Mouse (Mus musculus) CH12.LX (cell line): ENCODE measurements around the gene Smoc1. TPM values are rescaled to one million over a fixed set of nuclear protein-coding genes. Genes with fewer than 3 reads are reported as not detected.

ENCODE experiments used
- DNase-seq: peaks from one replicate; pipeline ENCODE4 v3.0.0-alpha.2; 2013; ENCODE audit errors: extremely low read depth
- H3K27ac ChIP-seq: 2 replicates; pipeline ENCODE4 v1.5.1; 2012; ENCODE audit warnings: low read depth, mild to moderate bottlenecking, control low read depth, moderate library complexity; ENCODE audit not compliant: insufficient read depth
- H3K27me3 ChIP-seq: replicated peaks from 2 replicates; pipeline ENCODE3; 2012; ENCODE audit warnings: inconsistent platforms
- H3K36me3 ChIP-seq, 2 experiments: replicated peaks in 1 of 2; 2 replicates each; pipeline versions ENCODE3 to v1.6.1; 2012; ENCODE audit warnings: inconsistent platforms in 1 of 2, low read length in 1 of 2, mild to moderate bottlenecking in 1 of 2, mixed read lengths in 1 of 2, moderate library complexity in 1 of 2; ENCODE audit not compliant: control insufficient read depth in 1 of 2, insufficient read depth in 1 of 2
- H3K4me1 ChIP-seq, 2 experiments: 2 replicates each; pipeline ENCODE4 v1.6.1; 2012; ENCODE audit warnings: inconsistent platforms in 1 of 2, moderate library complexity in 1 of 2; ENCODE audit not compliant: insufficient read depth in 2 of 2, control insufficient read depth in 1 of 2
- H3K4me2 ChIP-seq: 2 replicates; pipeline ENCODE4 v1.6.1; 2012; ENCODE audit warnings: low read depth, mild to moderate bottlenecking, control low read depth; ENCODE audit not compliant: poor library complexity, insufficient read depth, severe bottlenecking
- H3K4me3 ChIP-seq, 3 experiments: fragments of 150-350 bp in 1 of 3; sonication (generic) in 1 of 3; replicated peaks in 1 of 3; 2 replicates each; pipeline versions ENCODE3 to v1.5.1; 2011 to 2012; ENCODE audit warnings: low read depth in 2 of 3, low read length in 2 of 3, mild to moderate bottlenecking in 2 of 3, moderate library complexity in 2 of 3, control low read depth in 1 of 3, improper control_type of control experiment in 1 of 3, inconsistent platforms in 1 of 3, mixed read lengths in 1 of 3; ENCODE audit not compliant: poor library complexity in 1 of 3
- H3K79me2 ChIP-seq: replicated peaks from 2 replicates; pipeline ENCODE4 v1.6.1; 2012; ENCODE audit warnings: mild to moderate bottlenecking, moderate library complexity; ENCODE audit not compliant: control insufficient read depth, poor library complexity, insufficient read depth, severe bottlenecking; ENCODE audit errors: extremely low read depth
- H3K9ac ChIP-seq: 2 replicates; pipeline ENCODE4 v1.6.1; 2012; ENCODE audit warnings: low read depth, mild to moderate bottlenecking, control low read depth, moderate library complexity; ENCODE audit not compliant: insufficient read depth
- H3K9me3 ChIP-seq: replicated peaks from 2 replicates; pipeline ENCODE3; 2012; ENCODE audit warnings: low read length, inconsistent platforms, mixed read lengths
- BHLHE40 ChIP-seq: IDR thresholded peaks from 2 replicates; pipeline ENCODE4 v1.6.1; 2011; ENCODE audit warnings: mild to moderate bottlenecking, low read depth, low read length, improper control_type of control experiment
- CHD2 ChIP-seq: IDR thresholded peaks from 2 replicates; pipeline ENCODE4 v1.6.1; 2011; ENCODE audit warnings: low read length, improper control_type of control experiment
- CTCF ChIP-seq, 2 experiments: IDR thresholded peaks in 1 of 2; conservative IDR thresholded peaks in 1 of 2; 2 replicates each; pipeline ENCODE4 v1.5.1; 2011 to 2012; ENCODE audit warnings: low read depth in 2 of 2, low read length in 2 of 2, improper control_type of control experiment in 1 of 2, inconsistent platforms in 1 of 2, mild to moderate bottlenecking in 1 of 2, moderate library complexity in 1 of 2
- E2F4 ChIP-seq: IDR thresholded peaks from 2 replicates; pipeline ENCODE4 v1.6.1; 2011; ENCODE audit warnings: low read depth, low read length, improper control_type of control experiment; ENCODE audit not compliant: insufficient replicate concordance
- ELF1 ChIP-seq: IDR thresholded peaks from 2 replicates; pipeline ENCODE4 v1.6.1; 2014; ENCODE audit warnings: low read depth, mild to moderate bottlenecking, inconsistent platforms, low read length, improper control_type of control experiment
- EP300 ChIP-seq: IDR thresholded peaks from 2 replicates; pipeline ENCODE4 v1.6.1; 2011; ENCODE audit warnings: low read length, improper control_type of control experiment
- ETS1 ChIP-seq: conservative IDR thresholded peaks from 2 replicates; pipeline ENCODE4 v1.6.1; 2012; ENCODE audit warnings: low read depth, mild to moderate bottlenecking, inconsistent platforms, low read length, improper control_type of control experiment, moderate library complexity
- GABPA ChIP-seq: IDR thresholded peaks from 2 replicates; pipeline ENCODE4 v1.6.1; 2012; ENCODE audit warnings: low read depth, low read length, improper control_type of control experiment, inconsistent platforms; ENCODE audit not compliant: insufficient replicate concordance
- HCFC1 ChIP-seq: IDR thresholded peaks from 2 replicates; pipeline ENCODE4 v1.6.1; 2012; ENCODE audit warnings: low read depth, mild to moderate bottlenecking, inconsistent platforms, low read length, improper control_type of control experiment
- IRF4 ChIP-seq: IDR thresholded peaks from 2 replicates; pipeline ENCODE4 v1.6.1; 2014; ENCODE audit warnings: low read depth, mild to moderate bottlenecking, inconsistent platforms, low read length, improper control_type of control experiment
- JUN ChIP-seq: IDR thresholded peaks from 2 replicates; pipeline ENCODE4 v1.6.1; 2011; ENCODE audit warnings: low read depth, mild to moderate bottlenecking, low read length, improper control_type of control experiment, moderate library complexity; ENCODE audit not compliant: insufficient read depth
- JUND ChIP-seq: conservative IDR thresholded peaks from 2 replicates; pipeline ENCODE4 v1.6.1; 2011; ENCODE audit warnings: low read depth, low read length, improper control_type of control experiment
- KAT2A ChIP-seq: IDR thresholded peaks from 2 replicates; pipeline ENCODE4 v1.6.1; 2012; ENCODE audit warnings: low read length, improper control_type of control experiment, inconsistent platforms; ENCODE audit not compliant: insufficient replicate concordance
- MAZ ChIP-seq: IDR thresholded peaks from 2 replicates; pipeline ENCODE4 v1.6.1; 2012; ENCODE audit warnings: low read depth, mild to moderate bottlenecking, inconsistent platforms, low read length, improper control_type of control experiment, moderate library complexity
- POLR2A ChIP-seq: IDR thresholded peaks from 2 replicates; pipeline ENCODE4 v1.6.1; 2011; ENCODE audit warnings: low read depth, mild to moderate bottlenecking, improper control_type of control experiment, low read length
- POLR2AphosphoS2 ChIP-seq: IDR thresholded peaks from 2 replicates; pipeline ENCODE4 v1.6.1; 2011; ENCODE audit warnings: low read depth, low read length, improper control_type of control experiment
- RCOR1 ChIP-seq: conservative IDR thresholded peaks from 2 replicates; pipeline ENCODE4 v1.6.1; 2012; ENCODE audit warnings: low read depth, mild to moderate bottlenecking, inconsistent platforms, low read length, improper control_type of control experiment
- TBP ChIP-seq: conservative IDR thresholded peaks from 2 replicates; pipeline ENCODE4 v1.6.1; 2011; ENCODE audit warnings: low read depth, low read length, improper control_type of control experiment
- TCF12 ChIP-seq: IDR thresholded peaks from 2 replicates; pipeline ENCODE4 v1.6.1; 2014; ENCODE audit warnings: low read depth, mild to moderate bottlenecking, inconsistent platforms, low read length, improper control_type of control experiment
- UBTF ChIP-seq: IDR thresholded peaks from 2 replicates; pipeline ENCODE4 v1.6.1; 2012; ENCODE audit warnings: low read depth, mild to moderate bottlenecking, inconsistent platforms, low read length, improper control_type of control experiment, moderate library complexity
- USF1 ChIP-seq: IDR thresholded peaks from 2 replicates; pipeline ENCODE4 v1.6.1; 2014; ENCODE audit warnings: low read depth, mild to moderate bottlenecking, inconsistent platforms, low read length, improper control_type of control experiment
- USF2 ChIP-seq: conservative IDR thresholded peaks from 2 replicates; pipeline ENCODE4 v1.6.1; 2011; ENCODE audit warnings: low read depth, low read length, improper control_type of control experiment
- ZKSCAN1 ChIP-seq: IDR thresholded peaks from 2 replicates; pipeline ENCODE4 v1.6.1; 2012; ENCODE audit warnings: low read depth, inconsistent platforms, low read length, improper control_type of control experiment, borderline replicate concordance
- ZMIZ1 ChIP-seq: IDR thresholded peaks from 2 replicates; pipeline ENCODE4 v1.6.1; 2012; ENCODE audit warnings: low read depth, mild to moderate bottlenecking, inconsistent platforms, low read length, improper control_type of control experiment
- ZNF384 ChIP-seq: IDR thresholded peaks from 2 replicates; pipeline ENCODE4 v1.6.1; 2012; ENCODE audit warnings: low read depth, low read length, improper control_type of control experiment, inconsistent platforms
- dilution Hi-C: fragments of 300-500 bp; cut with MboI; formaldehyde crosslinking; loops from 2 replicates; pipeline ENCODE4 v1.14.3; 2020; ENCODE audit warnings: low sequenced_read_pairs; ENCODE audit not compliant: extremely low pct_unique_long_range_greater_than_20kb, extremely low pct_ligation_motif_present
- in situ Hi-C: fragments of 300-500 bp; cut with MboI; formaldehyde crosslinking; loops from 3 replicates; pipeline ENCODE4 v1.14.3; 2019; ENCODE audit warnings: low sequenced_read_pairs, low pct_ligation_motif_present, low pct_unique_long_range_greater_than_20kb, mixed read lengths
- polyA plus RNA-seq: library from polyadenylated mRNA; unstranded; fragments of >175 nt; gene quantifications from 2 replicates; pipeline ENCODE4 v1.2.1, GENCODE M21; 2012; ENCODE audit warnings: low read depth; ENCODE audit not compliant: insufficient read length
- total RNA-seq, 2 experiments: library from RNA; depleted of rRNA; stranded (reverse); fragments of 300-350 nt in 1 of 2; fragments of >200 nt in 1 of 2; gene quantifications; 2 replicates each; pipeline ENCODE4 v1.2.3; 2012 to 2014

Smoc1 gene
- total and polyA plus RNA-seq, 3 experiments, result 11.0 to 23.0 (median 11.6) TPM

DNA sequence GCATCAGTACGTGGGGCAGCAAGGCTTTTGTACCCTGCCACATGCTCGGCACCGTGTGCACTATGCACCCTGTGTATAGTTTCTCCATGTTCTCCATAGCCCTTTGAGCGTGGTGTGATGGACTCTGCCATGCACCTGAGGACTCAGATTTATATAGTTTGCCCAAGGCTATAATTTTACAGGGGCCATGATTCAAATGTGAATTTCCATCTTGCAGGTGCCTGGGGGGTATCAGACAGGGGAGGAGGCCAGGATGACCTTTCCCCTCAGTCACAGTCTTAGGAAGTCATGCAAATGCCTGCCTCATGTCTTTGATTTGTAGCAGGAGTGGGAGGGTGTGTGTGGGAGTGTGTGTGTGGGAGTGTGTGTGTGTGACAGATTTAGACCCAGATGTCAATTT lies 29.0 kb upstream of the Smoc1 start:
- Histone ChIP-seq H3K27ac (no peak overlapping the region), H3K4me2 (no peak overlapping the region), H3K79me2 (no peaks in the 10 kb centered on the region), H3K4me1 (peaks cover 9 to 47% of the 10 kb centered on the region in 2 experiments; a peak in 3 of 4 replicates), H3K27me3 (peaks cover 2% of the 10 kb centered on the region), H3K9me3 (peaks cover 9% of the 10 kb centered on the region), H3K9ac (no peak overlapping the region), H3K4me3 (no peak overlapping the region), H3K36me3 (no peaks in the 10 kb centered on the region)
- TF ChIP-seq JUND (no peak), ZNF384 (no peak), IRF4 (no peak), CTCF (conservative IDR thresholded peaks at IDR 0.05 in 1 of 2, IDR thresholded peaks at IDR 0.05 in 1 of 2; ENCODE audit: low read depth in 2 of 2, low read length in 2 of 2) (no peak), POLR2AphosphoS2 (no peak), TBP (no peak), KAT2A (no peak), JUN (no peak), RCOR1 (no peak), USF1 (no peak), ETS1 (no peak), BHLHE40 (no peak), ZKSCAN1 (no peak), USF2 (no peak), GABPA (no peak), POLR2A (no peak), CHD2 (no peak), E2F4 (no peak), ELF1 (no peak)
- in situ Hi-C loops, result loop anchor here (25.0 kb wide), 1 partner anchor 415 kb away; the partner anchor contains the start of gene Adam4
- DNase-seq, result no peak
- dilution Hi-C loops, result no loop called here

DNA sequence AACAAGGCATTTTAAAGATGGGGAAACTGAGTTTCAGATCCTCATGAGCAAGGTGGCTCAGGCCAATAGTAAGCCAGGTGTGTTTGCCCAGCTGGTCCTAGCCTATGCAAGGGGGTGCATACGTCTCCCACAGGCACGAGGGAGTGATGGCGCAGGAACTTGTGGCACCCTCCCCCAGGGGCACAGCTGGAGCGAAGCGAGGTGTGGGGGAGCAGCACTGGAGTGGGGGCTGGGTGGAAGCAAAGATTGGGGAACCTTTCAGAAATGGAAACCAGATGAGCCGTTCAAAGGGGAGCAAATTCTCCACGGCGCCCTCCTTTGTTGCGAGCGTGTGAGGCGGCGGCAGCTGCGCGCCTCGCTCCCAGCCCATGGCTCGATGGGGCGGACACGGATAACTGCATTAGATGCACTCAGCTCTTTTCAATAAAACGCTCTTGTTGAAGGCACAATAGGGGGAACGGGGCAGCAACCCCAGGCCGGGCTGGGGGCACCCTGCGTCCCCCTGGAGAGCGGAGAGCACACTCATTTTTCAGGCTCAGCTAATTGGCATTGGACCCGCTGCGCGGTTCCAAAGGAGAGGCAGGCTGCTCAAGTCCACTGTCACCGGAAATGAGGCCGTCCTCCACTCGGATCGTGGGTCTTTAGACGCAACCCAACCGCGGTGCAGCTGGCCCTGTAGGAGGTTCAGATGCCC lies 27.9 kb upstream of the Smoc1 start:
- peaks cover 9% of the 10 kb centered on the region for H3K9me3 ChIP-seq
- peaks cover 2% of the 10 kb centered on the region for H3K27me3 ChIP-seq
- H3K4me3 ChIP-seq, result no peak overlapping the region
- H3K9ac ChIP-seq, result no peak overlapping the region
- TF ChIP-seq ZMIZ1 (peak; percentile 64; the same call in 1 of the 2 replicates), MAZ (0 out of 2 replicates have a peak, but pooled peaks have one; percentile 21), BHLHE40 (peak; percentile 64), IRF4 (0 out of 2 replicates have a peak, but pooled peaks have one; percentile 50), HCFC1 (no peak), TCF12 (peak; percentile 57; the same call in 1 of the 2 replicates), E2F4 (no peak), TBP (no peak; the same call in 1 of the 2 replicates), UBTF (no peak), POLR2A (peak; percentile 59), EP300 (peak; percentile 48; the same call in 1 of the 2 replicates), ETS1 (peak; percentile 47)
- in situ Hi-C loops (loop anchor here (25.0 kb wide), 1 partner anchor 414 kb away; the partner anchor contains the start of gene Adam4), dilution Hi-C loops (no loop called here)
- H3K4me1 ChIP-seq, result peaks cover 8 to 37% of the 10 kb centered on the region in 2 experiments; a peak in 3 of 4 replicates
- no peak for DNase-seq
- peak overlapping the region; percentile 12; the same call in 1 of the 2 replicates for H3K4me2 ChIP-seq
- H3K79me2 ChIP-seq, result no peaks in the 10 kb centered on the region
- H3K27ac ChIP-seq, result no peak overlapping the region
- no peaks in the 10 kb centered on the region for H3K36me3 ChIP-seq
